Mouse (Mus musculus): ENCODE results near the gene Aldh8a1.

- TF ChIP-seq CTCF (IDR thresholded peaks at IDR 0.05; ENCODE audit: low read depth) (no peak), EP300 (IDR thresholded peaks at IDR 0.05; ENCODE audit: low read depth) (no peak; the same call in 1 of the 2 replicates)
These were observed at the start of gene Aldh8a1 for GRCm38 (mm10) chr10:21376682-21377473.
